Mouse (Mus musculus): ENCODE measurements around the gene 9130230L23Rik.

Gene 9130230L23Rik

DNA sequence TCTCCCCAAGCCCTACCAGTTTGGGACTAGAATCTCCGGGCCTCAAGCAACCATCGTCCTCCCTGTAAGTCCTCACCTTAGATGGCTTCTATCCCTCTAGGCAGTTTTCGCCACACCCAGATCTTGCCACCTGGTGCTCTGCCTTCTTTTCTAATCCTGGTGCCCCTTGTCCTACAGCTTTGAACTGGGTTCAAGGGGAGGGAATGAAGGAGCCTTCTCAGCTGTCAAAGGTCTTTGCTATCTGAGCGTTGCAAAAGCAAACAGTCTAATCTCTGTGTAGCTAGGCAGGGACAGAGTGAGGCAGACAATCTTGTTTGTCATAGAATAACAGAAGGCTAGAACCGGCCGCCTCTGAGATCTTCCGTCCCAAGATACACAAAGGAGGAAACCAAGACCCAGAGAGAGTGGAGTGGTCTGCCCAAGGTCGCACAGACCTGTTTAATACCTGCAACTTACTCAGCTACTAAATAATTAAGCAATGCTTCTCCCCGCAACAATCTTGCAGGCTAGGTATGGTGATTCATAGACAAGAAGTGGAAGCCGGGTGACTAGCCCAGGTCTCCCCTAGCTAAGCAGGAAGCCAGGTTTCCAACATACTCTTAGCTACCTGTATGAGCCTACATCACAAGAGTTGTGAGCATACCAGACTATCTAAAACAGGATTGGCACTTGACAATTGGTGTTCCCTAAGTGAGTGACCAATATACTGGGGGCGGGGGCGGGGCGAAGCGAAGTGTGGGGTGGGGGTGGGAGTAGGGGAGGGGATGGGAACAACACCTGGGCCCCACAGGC lies at the start of gene 9130230L23Rik:
TSS of gene 9130230L23Rik (minus strand) at position 152 of the 792 bp plus-strand sequence.
- no peak for DNase-seq (ENCODE audit: low spot score)

DNA sequence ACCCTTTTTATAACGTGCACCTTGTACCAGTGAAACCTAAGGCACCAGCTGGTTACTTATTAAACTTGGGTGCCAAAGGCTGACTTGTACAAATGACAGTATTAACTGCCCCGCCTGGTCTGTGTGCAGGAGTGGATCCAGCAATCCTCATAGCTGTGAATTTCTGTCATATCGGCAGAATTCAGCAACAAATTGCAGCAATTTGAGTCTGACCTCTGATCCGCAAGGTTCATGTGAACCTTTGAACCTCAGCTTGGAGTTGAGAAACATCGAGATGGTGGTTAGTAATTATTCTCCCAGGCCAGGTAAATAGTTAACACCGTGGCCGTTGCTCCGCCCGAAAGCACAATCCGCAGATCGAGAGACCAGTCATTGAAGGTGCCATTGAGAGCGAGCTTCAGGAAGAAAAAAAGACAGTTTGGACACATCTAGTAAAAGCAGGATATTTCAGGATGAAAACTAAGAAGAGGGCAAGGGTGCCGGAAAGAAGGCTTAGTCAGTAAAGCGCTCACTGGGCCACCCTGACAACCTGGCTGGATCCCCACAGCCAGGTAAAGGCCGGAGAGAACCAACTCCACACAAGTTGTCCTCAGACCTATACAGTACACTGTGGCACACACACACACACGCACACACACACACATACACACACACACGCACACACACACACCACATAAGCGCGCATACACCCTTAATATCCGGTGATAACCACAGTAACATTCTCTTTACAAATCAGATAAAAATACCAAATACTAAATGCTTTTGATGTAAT lies 48.9 kb upstream of the 9130230L23Rik start:
- DNase-seq (ENCODE audit: low spot score) = no peak

- no peak for DNase-seq (ENCODE audit: low spot score)
These were observed 46.8 kb upstream of the 9130230L23Rik start for GRCm38 (mm10) chr5:66050841-66051240.

GRCm38 (mm10) chr5:66046356-66046755 lies 42.3 kb upstream of the 9130230L23Rik start:
- DNase-seq (ENCODE audit: low spot score) = no peak

GRCm38 (mm10) chr5:66043897-66044296 lies 39.8 kb upstream of the 9130230L23Rik start:
- DNase-seq (ENCODE audit: low spot score) = no peak

DNA sequence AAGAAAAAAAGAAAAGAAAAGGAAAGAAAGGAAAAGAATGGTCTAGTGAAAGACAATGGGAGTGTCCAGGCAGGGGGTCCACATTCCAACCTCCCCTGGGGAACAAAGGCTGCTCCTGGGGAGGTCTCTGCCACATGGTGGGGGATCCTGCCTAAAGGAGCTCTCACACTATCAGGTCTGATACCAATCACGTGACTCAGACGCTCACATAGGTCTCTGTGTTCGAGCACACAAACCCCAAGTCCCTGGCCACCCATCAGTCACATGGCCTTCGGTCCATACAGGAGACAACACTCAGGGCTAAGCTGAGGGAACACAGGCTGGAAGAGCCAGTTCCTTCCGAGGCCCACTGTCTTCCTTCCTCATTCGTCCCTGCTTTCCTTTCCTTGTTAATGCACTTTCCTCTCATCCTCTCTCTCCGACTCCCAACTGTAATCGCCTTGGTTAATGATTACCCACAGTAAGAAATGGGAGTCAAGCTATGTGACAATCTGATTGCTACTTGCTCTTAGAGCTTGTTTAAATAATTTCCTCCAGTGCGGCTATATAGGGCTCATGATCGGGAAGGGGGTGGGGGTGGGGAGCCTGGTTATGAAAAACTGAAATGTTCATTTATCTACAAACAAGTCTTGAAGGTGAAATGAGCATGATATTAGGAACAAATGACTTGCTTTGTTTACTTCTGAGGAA lies 38.7 kb upstream of the 9130230L23Rik start:
- DNase-seq (ENCODE audit: low spot score) = no peak

- DNase-seq (ENCODE audit: low spot score) = no peak
These were observed 36.7 kb upstream of the 9130230L23Rik start for GRCm38 (mm10) chr5:66040744-66041279.

- no peak for DNase-seq (ENCODE audit: low spot score)
These were observed 35.7 kb upstream of the 9130230L23Rik start for GRCm38 (mm10) chr5:66039813-66040212.

DNA sequence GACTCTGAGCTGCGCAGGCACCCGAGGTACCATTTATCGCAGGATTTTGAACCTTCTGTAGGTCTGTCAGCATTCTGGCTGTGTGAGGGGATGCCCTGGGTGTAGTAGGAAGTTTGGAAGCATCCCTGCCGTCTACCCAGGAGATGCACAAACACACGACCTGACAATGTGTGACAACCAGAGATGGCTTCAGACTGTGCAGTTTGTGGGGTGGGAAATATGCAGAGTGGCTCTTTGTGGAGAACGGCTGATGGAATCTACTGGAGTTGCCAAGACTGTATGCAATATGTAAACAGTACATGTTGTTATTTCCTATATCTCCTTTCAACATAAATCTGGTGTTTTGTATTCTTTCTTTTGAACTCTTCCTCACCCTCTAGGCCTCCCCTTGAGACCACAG lies 33.0 kb upstream of the 9130230L23Rik start:
- no peak for DNase-seq (ENCODE audit: low spot score)

DNA sequence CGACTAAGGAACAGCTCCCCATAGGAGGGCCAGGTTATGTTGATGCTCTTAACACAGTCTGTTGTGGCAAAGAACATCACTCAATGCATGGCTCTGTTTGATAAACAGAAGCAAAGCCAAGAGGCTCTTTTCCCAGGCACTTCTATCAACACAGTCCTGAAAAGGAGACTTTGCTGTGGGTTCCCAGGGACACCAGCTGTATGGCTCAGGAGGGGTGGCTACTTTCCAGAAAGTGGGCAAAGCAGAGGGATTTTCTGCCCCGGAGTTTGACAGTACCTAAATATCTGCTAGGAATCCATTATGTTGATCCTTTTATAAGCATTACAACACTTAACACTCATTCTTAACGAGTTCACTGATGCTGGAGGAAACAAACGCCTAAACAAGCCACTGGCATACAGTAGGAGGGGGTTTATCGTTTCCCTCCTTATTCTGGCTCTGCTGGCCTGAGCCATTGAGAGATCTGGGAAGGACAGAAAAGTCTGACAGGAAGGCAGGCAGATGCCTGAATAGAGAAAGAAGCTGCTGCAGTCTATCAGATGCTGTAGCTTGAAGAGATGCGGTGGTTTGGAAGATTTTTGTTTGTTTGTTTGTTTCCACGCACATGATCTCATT lies 32.5 kb upstream of the 9130230L23Rik start:
- DNase-seq (ENCODE audit: low spot score) = no peak

DNA sequence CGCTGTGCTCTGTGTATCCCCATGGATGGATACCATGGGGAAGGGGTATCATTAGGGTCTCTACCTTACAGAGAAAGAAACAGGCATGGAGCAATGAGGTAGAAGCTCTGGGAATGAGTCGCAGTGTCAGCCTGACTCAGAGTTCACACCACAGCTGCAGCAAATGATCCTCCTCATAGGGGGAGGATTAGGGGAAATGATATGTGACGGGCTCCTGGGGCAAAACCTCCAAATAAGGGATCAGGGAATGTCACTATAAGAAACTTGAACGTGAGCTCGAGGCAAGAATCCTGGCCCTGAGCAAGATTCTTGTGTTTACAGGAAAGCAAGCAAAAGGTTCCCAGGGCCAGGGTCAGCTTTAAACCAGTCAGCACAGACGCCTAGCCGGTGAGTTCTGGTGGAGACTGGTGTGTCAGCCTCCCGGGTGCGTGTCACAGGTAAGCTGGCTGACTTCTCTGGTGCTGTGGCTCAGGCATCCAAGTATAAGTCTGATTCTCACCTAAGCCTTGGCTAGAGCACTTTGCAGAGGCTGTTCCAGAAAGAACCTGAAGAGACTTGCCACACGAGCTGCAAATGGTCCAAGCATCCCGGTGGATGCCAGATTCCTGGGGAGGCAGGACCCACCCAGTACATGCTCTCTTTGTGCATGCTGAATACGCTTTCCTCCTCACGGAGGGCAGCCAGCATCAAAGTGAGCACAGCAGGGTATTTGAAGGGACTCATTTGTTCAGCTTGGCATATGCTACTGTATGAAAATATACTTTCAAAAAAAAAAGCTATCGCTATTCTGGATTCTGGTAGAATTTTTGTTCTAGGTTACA lies 30.5 kb upstream of the 9130230L23Rik start:
- DNase-seq (ENCODE audit: low spot score) = no peak

- no peak for DNase-seq (ENCODE audit: low spot score)
These were observed 28.7 kb upstream of the 9130230L23Rik start for GRCm38 (mm10) chr5:66032826-66033225.

DNA sequence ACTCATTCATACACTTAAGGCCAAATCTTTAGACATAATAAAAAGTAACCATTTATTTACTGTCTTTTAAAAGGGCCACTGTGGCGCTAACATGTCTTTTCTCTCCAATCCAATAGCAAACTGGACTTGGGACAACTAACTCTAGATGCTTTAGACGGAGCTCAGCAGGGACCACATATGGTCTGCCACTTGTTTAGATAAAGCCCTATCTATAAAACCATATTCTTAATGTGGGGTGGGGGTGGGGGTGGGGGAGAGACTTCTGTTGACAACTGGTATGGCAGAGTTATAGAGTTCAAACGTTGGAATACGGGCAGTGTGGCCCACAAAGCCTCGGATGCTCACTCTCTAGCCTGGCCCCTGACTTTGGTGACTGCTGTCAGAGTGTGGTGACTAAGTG lies 27.6 kb upstream of the 9130230L23Rik start:
- DNase-seq (ENCODE audit: low spot score) = no peak

DNA sequence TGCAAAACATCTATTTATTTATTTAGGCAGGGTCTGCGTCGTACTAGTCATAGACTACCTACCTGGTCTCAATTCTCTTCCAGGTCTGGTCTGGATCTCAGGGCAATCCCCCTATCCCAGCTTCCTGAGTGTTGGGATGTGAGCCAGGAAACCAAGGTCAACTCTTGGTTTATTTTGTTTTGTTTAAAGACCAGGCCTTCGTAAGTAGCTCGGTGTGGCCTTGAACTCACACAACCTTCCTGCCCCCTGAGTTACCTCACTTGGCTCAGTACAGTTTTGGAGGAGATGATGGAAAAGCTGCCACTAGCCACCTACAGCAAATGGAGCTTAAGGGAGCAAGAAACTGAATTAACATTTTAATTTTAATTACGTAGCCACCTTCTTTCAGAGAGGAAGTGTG lies 24.1 kb upstream of the 9130230L23Rik start:
- no peak for DNase-seq (ENCODE audit: low spot score)

GRCm38 (mm10) chr5:66027206-66027605 lies 23.1 kb upstream of the 9130230L23Rik start:
- no peak for DNase-seq (ENCODE audit: low spot score)

DNA sequence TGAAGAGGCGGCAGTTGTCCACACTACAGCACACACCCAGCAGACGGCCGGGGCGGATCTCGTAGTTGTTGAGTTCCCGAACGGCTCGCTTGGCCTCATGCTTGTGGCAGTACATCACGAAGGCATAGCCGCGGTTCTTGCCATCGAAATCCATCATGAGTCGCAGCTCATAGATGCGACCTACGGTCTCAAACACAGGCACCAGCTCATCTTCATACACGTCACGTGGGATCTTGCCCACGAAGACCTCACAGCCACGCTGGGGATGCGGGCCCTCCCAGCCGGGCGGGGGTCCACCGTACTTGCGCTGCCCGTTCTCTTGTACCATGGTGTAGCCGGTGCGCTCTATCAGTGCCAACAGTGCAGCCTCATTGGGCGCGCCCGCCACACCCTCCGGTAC lies 22.7 kb upstream of the 9130230L23Rik start:
- DNase-seq (ENCODE audit: low spot score) = no peak

DNA sequence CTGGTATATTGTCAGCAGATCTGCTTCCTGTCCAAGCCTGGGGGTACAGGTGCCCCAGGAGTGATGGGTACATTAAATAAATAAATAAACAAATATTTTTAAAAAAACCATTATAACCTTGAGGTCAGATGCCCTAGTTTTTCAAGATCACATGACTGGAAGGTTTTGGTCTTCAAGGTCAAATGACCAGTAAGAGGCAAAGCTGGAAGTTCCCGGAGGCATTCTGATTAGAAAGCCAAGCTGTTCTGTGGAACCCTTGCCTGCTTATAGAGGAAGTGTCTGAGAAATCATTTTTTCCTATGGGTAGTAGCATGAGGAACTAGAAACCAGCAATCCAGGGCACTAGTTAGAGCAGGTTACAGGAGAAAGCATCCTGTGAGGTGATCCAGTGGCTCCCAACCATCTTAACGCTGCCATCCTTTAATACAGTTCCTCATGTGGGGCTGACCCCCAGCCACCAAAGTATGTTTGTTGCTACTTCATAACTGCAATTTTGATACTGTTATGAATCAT lies 11.4 kb upstream of the 9130230L23Rik start:
- no peak for DNase-seq (ENCODE audit: low spot score)

DNA sequence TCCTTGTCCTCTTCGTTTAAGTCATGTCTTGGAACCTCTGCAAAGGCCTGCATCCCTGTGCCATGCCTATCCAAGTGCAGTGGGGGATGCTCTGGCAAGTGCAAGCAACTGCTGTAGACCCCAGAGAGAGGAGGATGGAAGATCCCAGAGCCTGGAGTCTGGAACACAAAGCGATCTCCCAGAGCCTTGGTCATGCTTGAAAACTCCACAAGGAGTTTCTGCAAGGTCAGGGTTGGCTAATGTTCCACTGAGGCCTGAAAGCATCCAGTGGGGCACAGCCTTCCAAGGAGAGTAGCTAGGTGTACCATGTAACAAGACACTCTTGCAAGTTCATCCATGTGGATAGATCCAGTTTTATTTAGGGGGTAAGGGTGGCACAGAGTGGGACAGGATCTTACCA lies 10.4 kb upstream of the 9130230L23Rik start:
- no peak for DNase-seq (ENCODE audit: low spot score)

DNA sequence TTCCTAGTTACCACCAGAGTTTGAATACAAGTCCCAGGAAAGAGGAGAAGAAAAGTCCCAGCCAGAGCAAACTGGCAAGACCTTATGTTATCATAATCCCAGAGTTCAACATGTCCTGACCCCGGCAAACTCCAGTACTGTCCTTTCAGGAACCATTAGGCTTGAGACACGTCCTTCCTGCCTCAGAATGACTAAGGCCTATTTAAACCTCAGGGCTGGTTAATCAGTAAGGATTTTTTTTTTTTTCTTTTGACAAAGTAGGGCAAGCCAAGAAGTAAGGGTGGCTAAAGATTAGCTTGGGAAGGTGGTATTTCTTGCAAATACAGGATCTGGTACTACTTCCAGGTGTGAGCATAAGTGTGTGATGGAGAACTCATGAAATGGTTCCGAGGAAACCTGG lies 9.9 kb upstream of the 9130230L23Rik start:
- DNase-seq (ENCODE audit: low spot score) = no peak

DNA sequence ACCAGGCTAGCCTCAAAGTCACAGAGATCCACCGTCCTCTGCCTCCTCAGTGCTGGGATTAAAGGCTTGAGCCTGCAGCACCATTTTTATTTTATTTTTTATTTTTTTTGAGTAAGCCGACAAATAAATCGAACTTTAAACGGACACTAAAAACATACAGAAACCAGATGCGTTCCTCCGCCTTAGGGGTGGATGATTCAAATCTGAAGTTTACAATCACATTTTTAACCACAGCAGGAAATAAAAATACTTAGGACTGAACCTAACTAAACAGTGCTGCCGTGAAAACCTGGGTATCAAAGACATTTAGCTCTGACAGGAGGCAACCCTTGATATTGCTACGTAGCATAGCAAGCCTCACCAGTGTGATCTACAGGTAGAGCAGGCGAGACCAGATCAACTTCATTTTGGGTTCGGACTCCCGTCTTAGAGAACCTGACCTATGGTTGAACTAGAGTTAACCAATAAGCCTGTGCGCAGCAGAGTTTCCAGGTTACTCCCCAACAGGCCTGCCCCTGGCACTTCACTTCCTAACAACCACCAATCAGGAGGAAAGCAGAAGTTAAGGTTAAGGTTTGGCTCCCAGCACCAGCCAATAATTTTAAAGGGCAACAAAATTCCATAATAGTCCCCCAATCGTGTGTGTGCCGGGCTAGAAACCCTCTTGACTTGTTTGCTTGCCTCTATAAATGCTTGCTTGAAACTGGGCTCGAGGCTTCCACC lies 4.3 kb upstream of the 9130230L23Rik start:
- no peak for DNase-seq (ENCODE audit: low spot score)
